Mouse (Mus musculus): ENCODE results near the gene Snx1.

Snx1 gene

DNA sequence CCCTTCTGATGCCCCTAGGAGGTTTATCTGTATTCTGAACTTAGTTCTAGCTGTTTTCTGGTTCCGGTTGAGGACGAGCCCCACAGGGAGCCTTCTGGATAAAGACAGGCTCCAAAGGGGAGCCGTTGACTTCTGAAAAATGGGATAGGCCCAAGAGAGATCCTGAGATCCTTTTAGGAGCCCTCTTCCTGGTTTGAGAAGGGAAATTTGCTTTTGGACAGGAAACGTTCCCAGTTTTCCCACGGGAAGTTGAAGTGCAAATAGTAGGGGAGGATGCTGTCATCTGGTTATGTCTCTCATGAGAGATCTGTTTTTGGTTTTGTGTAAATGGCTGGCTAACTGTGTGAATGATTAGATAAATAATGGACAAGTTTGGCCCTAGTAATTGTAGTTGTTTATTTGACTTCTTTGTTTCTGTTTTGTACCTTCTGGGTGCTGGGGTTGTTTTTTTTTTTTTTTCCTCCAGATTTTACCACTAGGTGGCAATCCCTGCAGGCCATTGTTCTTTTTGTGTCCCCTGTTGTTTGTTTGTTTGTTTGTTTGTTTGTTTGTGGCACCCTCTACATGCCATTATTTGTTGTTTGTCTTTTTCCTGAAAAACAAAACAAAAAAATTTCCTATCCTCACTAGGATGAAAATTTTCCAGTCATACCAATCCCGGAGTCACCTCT is 76.3 kb downstream of the Snx1 start:
- DNase-seq (ENCODE audit: low spot score): no peak

- no peak for DNase-seq (ENCODE audit: low spot score)
Observed at GRCm38 (mm10) chr9:66043241-66043640, 83.1 kb downstream of the Snx1 start.

- no peak for DNase-seq (ENCODE audit: low spot score)
Observed at GRCm38 (mm10) chr9:66042331-66042730, 84.1 kb downstream of the Snx1 start.

GRCm38 (mm10) chr9:66040801-66041200 is 85.6 kb downstream of the Snx1 start:
- no peak for DNase-seq (ENCODE audit: low spot score)

DNA sequence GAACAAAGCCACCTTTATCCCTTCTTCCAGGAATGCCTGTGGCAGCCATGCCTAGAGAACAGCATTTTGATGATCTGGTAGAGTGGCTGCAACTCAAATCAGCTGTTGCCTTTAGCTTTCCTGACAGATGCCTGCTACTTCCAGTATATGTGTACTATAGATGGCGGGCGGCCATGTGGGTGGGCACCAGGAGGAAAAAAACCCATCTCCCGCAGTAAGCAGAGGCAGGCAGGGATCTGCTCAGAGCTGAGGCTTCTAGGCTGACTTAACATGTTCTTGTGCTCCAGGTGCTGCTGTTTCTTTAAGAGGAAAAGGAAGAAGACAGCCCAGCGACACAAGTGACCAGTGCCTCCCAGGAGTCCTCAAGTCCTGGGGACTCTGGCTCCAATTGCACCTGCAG is 87.1 kb downstream of the Snx1 start:
- DNase-seq (ENCODE audit: low spot score): no peak

DNA sequence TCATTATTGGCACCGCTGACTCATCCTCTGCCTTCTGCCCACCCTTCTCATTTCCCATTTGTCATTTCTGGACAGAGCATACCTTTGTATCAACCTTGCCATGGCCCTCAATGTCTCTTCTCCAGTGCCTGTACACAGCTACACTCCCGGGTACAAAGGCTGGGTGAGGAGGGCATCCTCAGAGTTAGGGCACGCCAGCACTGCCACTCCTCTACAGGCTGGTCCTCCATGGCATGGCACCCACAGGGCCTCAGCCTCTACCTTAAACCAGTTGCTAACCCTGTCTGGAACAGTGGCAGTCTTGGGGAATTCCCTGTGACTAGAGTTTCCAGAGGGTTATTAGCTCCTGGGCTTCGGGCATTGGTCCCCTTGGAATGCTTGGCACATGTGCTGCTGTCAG is 87.8 kb downstream of the Snx1 start:
- no peak for DNase-seq (ENCODE audit: low spot score)
